Comparison of ENCODE assay signal across 11 mouse cellular contexts in the genomic region with DNA sequence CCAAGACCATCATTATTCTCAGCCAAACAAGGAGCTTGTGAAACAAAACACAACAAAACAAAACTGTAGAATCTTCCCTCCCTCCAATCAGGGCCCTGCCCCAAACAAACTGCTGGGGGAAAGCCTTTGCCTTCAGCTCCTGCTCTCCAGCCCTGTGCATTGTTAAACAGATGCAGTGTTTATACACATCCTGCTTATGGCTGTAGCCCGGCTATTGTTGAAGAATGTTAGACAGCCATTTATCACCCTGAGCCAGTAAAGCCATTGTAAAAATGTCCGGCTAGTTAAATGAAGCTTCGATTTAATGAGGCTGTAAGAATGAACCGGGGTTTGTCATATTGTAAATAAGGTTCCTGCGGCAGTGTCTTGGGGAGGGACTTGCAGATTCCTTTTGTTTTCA.
DNase-seq lines count a peak whose midpoint lies in the region; ATAC-seq and TF ChIP-seq lines count a peak whose summit lies in the region.
"Had no signal": no experiment of that assay in that cellular context is flagged by ENCODE, and none has a peak within 500 bp of the region (broad histone marks: within the 10 kb centered on the region; RNA-seq: fewer than 3 reads in every experiment).

No protein-coding gene starts in this region.

- no peak for DNase-seq in kidney, adult 18-20 months
- DNase-seq in embryo, embryonic 11.5 days (ENCODE audit: low read depth, low spot score): peak; percentile 31
- peak; percentile 64 for DNase-seq in lung, postnatal 0 days (ENCODE audit: low spot score)
- DNase-seq in spleen, adult 12 weeks (ENCODE audit: low spot score): no peak
- DNase-seq in layer of hippocampus, adult 18-20 months (ENCODE audit: low spot score in 2 of 2): no peak
- no peak for DNase-seq in layer of hippocampus, adult 2 months (ENCODE audit: low spot score in 2 of 2)
- DNase-seq: cerebellum, adult 9-11 months; heart, postnatal 4 days; left cerebral cortex, postnatal 4 days had no signal

- H3K4me3 ChIP-seq in kidney, embryonic 15.5 days (replicated peaks): no peak overlapping the region
- no peak overlapping the region for H3K4me3 ChIP-seq in lung, postnatal 0 days (ENCODE audit: low read depth, low read length)
- H3K4me3 ChIP-seq in neural tube, embryonic 12.5 days: no peak overlapping the region
- H3K4me3 ChIP-seq in layer of hippocampus, adult 2 months: no peak overlapping the region

- no peak overlapping the region for H3K4me2 ChIP-seq in kidney, embryonic 15.5 days
- no peak overlapping the region for H3K4me2 ChIP-seq in lung, postnatal 0 days (replicated peaks; ENCODE audit: low read depth, low read length)
- peak overlapping the region; percentile 5; the same call in 1 of the 2 replicates for H3K4me2 ChIP-seq in neural tube, embryonic 12.5 days (replicated peaks)

- H3K36me3 ChIP-seq in kidney, embryonic 15.5 days: no peaks in the 10 kb centered on the region
- no peaks in the 10 kb centered on the region for H3K36me3 ChIP-seq in lung, postnatal 0 days (ENCODE audit: insufficient read depth, low read length)
- H3K36me3 ChIP-seq in neural tube, embryonic 12.5 days: no peaks in the 10 kb centered on the region

- no peak for TF ChIP-seq CTCF in lung, postnatal 0 days (IDR thresholded peaks at IDR 0.05)
- no peak for TF ChIP-seq CTCF in layer of hippocampus, adult 2 months (conservative IDR thresholded peaks at IDR 0.05)

- H3K27ac ChIP-seq in kidney, embryonic 15.5 days: peak overlapping the region; percentile 69
- no peak overlapping the region for H3K27ac ChIP-seq in lung, postnatal 0 days (ENCODE audit: low read length)
- peak overlapping the region; percentile 28; the same call in 1 of the 2 replicates for H3K27ac ChIP-seq in neural tube, embryonic 12.5 days
- no peak overlapping the region for H3K27ac ChIP-seq in layer of hippocampus, adult 2 months

- no peaks in the 10 kb centered on the region for H3K9me3 ChIP-seq in kidney, embryonic 15.5 days (replicated peaks)
- H3K9me3 ChIP-seq in lung, postnatal 0 days (ENCODE audit: low read length): no peaks in the 10 kb centered on the region
- no peaks in the 10 kb centered on the region for H3K9me3 ChIP-seq in neural tube, embryonic 12.5 days

- H3K4me1 ChIP-seq in kidney, embryonic 15.5 days: peaks cover 25% of the 10 kb centered on the region
- no peaks in the 10 kb centered on the region for H3K4me1 ChIP-seq in lung, postnatal 0 days (ENCODE audit: insufficient read depth, low read depth, low read length)
- H3K4me1 ChIP-seq in neural tube, embryonic 12.5 days: peaks cover 33% of the 10 kb centered on the region

- peak; percentile 72 for TF ChIP-seq EP300 in lung, postnatal 0 days (IDR thresholded peaks at IDR 0.05)

- WGBS in kidney, embryonic 15.5 days: 7% methylated on average over 5 of the region's 5 CpGs
- WGBS in lung, postnatal 0 days: 26% methylated on average over 5 of the region's 5 CpGs
- WGBS in neural tube, embryonic 12.5 days: 4% methylated on average over 5 of the region's 5 CpGs

- no peak overlapping the region for H3K9ac ChIP-seq in kidney, embryonic 15.5 days
- no peak overlapping the region for H3K9ac ChIP-seq in lung, postnatal 0 days (replicated peaks; ENCODE audit: low read depth)
- no peak overlapping the region for H3K9ac ChIP-seq in neural tube, embryonic 12.5 days

- peak; percentile 88 for ATAC-seq in kidney, embryonic 15.5 days (replicated peaks; ENCODE audit: low FRiP score)
- ATAC-seq in lung, postnatal 0 days: peak; percentile 94
- peak; percentile 90 for ATAC-seq in neural tube, embryonic 12.5 days (ENCODE audit: low FRiP score, low read depth)

- H3K27me3 ChIP-seq in kidney, embryonic 15.5 days: no peaks in the 10 kb centered on the region
- H3K27me3 ChIP-seq in lung, postnatal 0 days (replicated peaks; ENCODE audit: insufficient read depth, low read length): no peaks in the 10 kb centered on the region
- no peaks in the 10 kb centered on the region for H3K27me3 ChIP-seq in neural tube, embryonic 12.5 days (replicated peaks)

Comparison
In these comparisons a context has a peak if more than half of its experiments do, and no peak if none do; other contexts are left out.
1. H3K27ac ChIP-seq: peak in kidney, embryonic 15.5 days (single experiment) and neural tube, embryonic 12.5 days (single experiment); none in lung, postnatal 0 days (single experiment) and layer of hippocampus, adult 2 months (single experiment).
2. DNase-seq: peak in embryo, embryonic 11.5 days (single experiment) and lung, postnatal 0 days (single experiment); none in kidney, adult 18-20 months (single experiment), spleen, adult 12 weeks (single experiment), layer of hippocampus, adult 18-20 months (0 of 2) and layer of hippocampus, adult 2 months (0 of 2).
3. Peak in every context shown above with its lines, with median percentiles within 50 percentile points of each other: ATAC-seq.